Mouse (Mus musculus) central nervous system, embryonic 11.5 days (tissue): ENCODE data around the gene Sfxn4. TPM values are rescaled to one million over a fixed set of nuclear protein-coding genes. Genes with fewer than 3 reads are reported as not detected.

Experiments used
- polyA plus RNA-seq: library from polyadenylated mRNA; depleted of rRNA; stranded (reverse); fragments of >200 nt; gene quantifications from 2 replicates; pipeline ENCODE4 v1.2.3, GENCODE M21; 2012; rRNA removed

The Sfxn4 gene
- polyA plus RNA-seq, result 5.8 and 12.0 TPM in 2 replicates

GRCm38 (mm10) chr19:60860868-60861700 lies at the start of gene Sfxn4:
Gene Sfxn4, minus strand, starts transcription at chr19:60861479.

GRCm38 (mm10) chr19:60889714-60890315 lies 28.5 kb upstream of the Sfxn4 start, which contains the start of gene Grk5:
Gene Grk5, plus strand, starts transcription at chr19:60889749.

DNA sequence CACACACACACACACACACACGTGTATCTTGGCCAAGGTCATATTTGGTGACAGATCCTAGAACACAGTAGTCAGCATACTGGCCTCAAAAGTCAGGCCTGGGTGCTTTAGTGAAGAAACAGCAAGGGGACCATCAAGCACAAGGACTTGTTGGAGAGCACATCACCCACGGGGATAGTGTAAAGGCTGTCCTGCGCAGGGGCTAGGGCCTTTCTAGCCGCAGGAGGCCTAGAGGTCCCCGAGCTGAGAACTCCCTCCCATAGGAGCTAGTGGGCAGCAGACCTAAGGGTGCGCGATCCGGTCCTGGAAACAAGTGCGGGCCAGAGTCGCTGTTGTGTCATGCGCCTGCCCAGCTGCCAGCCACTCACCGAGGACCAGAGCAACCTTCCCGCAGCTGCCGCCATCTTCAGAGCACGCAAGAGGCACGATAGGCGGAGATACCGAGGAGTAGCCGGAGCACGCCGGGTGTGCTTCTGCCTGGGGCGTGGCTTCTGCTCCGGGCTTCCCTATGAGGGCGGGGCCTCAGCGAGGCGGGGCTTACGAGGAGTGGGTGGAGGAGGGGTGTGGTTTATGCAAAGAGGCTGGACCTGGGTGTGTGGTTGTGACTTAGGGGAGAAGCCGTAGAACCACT lies 12.9 kb upstream of the Sfxn4 start, which contains the start of gene Prdx3:
Prdx3 (minus strand) TSS at position 493 of the 631 bp plus-strand sequence.

GRCm38 (mm10) chr19:60811098-60812035 lies 49.9 kb downstream of the Sfxn4 start, which contains the start of gene Fam45a:
Gene Fam45a, plus strand, starts transcription at chr19:60811585.

DNA sequence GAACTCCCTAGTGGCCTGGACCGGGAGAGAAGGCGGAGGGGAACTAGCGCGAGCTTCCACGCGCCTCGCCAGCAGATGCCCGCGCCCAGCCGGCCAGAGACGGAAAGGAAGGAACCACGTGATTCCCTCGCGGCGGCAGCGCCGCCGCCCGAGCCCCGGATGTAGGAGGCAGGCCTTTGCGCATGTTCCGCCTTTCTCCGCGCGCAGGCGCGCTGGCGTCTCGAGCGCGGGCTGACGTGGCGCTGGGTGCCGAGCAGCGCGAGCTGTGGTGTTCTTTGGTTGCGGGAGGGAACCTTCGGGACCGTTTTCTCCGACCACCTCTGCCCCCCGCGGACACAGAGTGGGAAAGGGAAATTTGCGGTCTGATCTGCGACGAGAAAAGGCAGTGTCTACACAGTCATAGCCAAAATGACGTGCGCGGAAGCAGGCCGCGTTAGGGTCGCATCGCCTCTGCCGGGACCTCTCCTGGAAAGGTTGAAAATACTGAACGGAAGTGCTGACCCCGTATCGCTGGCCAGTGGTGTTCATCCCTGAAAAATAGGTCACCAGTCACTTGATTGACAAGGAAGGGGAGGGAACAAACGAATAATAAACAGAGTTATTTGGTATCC lies 70.6 kb downstream of the Sfxn4 start, which contains the start of gene Eif3a:
Eif3a (minus strand) TSS at position 108 of the 611 bp plus-strand sequence.

Other genes starting within 250 kb of the Sfxn4 start
- gene Nanos1, start 105.5 kb downstream of the Sfxn4 start, polyA plus RNA-seq, result 4.3 and 4.5 TPM in 2 replicates
- 177 and 448 TPM in 2 replicates for gene Eif3a, start 70.8 kb downstream of the Sfxn4 start, polyA plus RNA-seq
- gene Fam45a, start 49.9 kb downstream of the Sfxn4 start, polyA plus RNA-seq, result 35.1 and 35.4 TPM in 2 replicates
- gene Prdx3, start 13.1 kb upstream of the Sfxn4 start, polyA plus RNA-seq, result 73.9 and 99.6 TPM in 2 replicates
- 4.9 and 5.5 TPM in 2 replicates for gene Grk5, start 28.3 kb upstream of the Sfxn4 start, polyA plus RNA-seq